Mouse (Mus musculus): ENCODE results near the gene Mrtfa. TPM values are rescaled to one million over a fixed set of nuclear protein-coding genes. Genes with fewer than 3 reads are reported as not detected.

Gene Mrtfa
- total RNA-seq, 2 experiments from 2014 or later, result 71.2 to 75.8 TPM

GRCm38 (mm10) chr15:81141956-81142576 lies 48.5 kb downstream of the Mrtfa start:
- TF ChIP-seq CTCF (IDR thresholded peaks at IDR 0.05), result no peak
- Histone ChIP-seq H3K4me3 (no peak overlapping the region), H3K27ac (no peak overlapping the region)
- intact Hi-C loops (cut with DNase I), result no loop called here
- DNase-seq (ENCODE audit: extremely low spot score in 1 of 2, low spot score in 2 of 2), result no peak

GRCm38 (mm10) chr15:81140004-81140403 lies 50.6 kb downstream of the Mrtfa start:
- Histone ChIP-seq H3K27ac (no peak overlapping the region), H3K4me3 (no peak overlapping the region)
- no peak for DNase-seq (ENCODE audit: extremely low spot score in 1 of 2, low spot score in 2 of 2)
- intact Hi-C loops (cut with DNase I), result no loop called here
- TF ChIP-seq CTCF (IDR thresholded peaks at IDR 0.05), result no peak

GRCm38 (mm10) chr15:81137298-81137697 lies 53.3 kb downstream of the Mrtfa start:
- intact Hi-C loops (cut with DNase I), result no loop called here
- Histone ChIP-seq H3K4me3 (no peak overlapping the region), H3K27ac (no peak overlapping the region)
- TF ChIP-seq CTCF (IDR thresholded peaks at IDR 0.05), result no peak
- no peak for DNase-seq (ENCODE audit: extremely low spot score in 1 of 2, low spot score in 2 of 2)

GRCm38 (mm10) chr15:81133781-81134180 lies 56.8 kb downstream of the Mrtfa start:
- intact Hi-C loops (cut with DNase I), result no loop called here
- no peak overlapping the region for H3K27ac ChIP-seq
- no peak for DNase-seq (ENCODE audit: extremely low spot score in 1 of 2, low spot score in 2 of 2)
- TF ChIP-seq CTCF (IDR thresholded peaks at IDR 0.05), result no peak
- no peak overlapping the region for H3K4me3 ChIP-seq

GRCm38 (mm10) chr15:81131152-81131551 lies 59.4 kb downstream of the Mrtfa start:
- H3K4me3 ChIP-seq, result no peak overlapping the region
- DNase-seq (ENCODE audit: extremely low spot score in 1 of 2, low spot score in 2 of 2), result no peak
- no peak overlapping the region for H3K27ac ChIP-seq
- intact Hi-C loops (cut with DNase I), result loop anchor here (2.0 kb wide), 1 partner anchor 34 kb away; no protein-coding TSS in a partner anchor
- no peak for TF ChIP-seq CTCF (IDR thresholded peaks at IDR 0.05)

GRCm38 (mm10) chr15:81129970-81130369 lies 60.6 kb downstream of the Mrtfa start:
- Histone ChIP-seq H3K27ac (no peak overlapping the region), H3K4me3 (no peak overlapping the region)
- TF ChIP-seq CTCF (IDR thresholded peaks at IDR 0.05), result no peak
- DNase-seq (ENCODE audit: extremely low spot score in 1 of 2, low spot score in 2 of 2), result no peak
- intact Hi-C loops (cut with DNase I), result loop anchor here (2.0 kb wide), 1 partner anchor 35 kb away; no protein-coding TSS in a partner anchor

GRCm38 (mm10) chr15:81128155-81128838 lies 62.3 kb downstream of the Mrtfa start:
- H3K27ac ChIP-seq, result no peak overlapping the region
- TF ChIP-seq CTCF (IDR thresholded peaks at IDR 0.05), result no peak
- no peak for DNase-seq (ENCODE audit: extremely low spot score in 1 of 2, low spot score in 2 of 2)
- intact Hi-C loops (cut with DNase I), result no loop called here
- no peak overlapping the region for H3K4me3 ChIP-seq

- H3K4me3 ChIP-seq, result no peak overlapping the region
- intact Hi-C loops (cut with DNase I), result no loop called here
- TF ChIP-seq CTCF (IDR thresholded peaks at IDR 0.05), result no peak
- no peak for DNase-seq (ENCODE audit: extremely low spot score in 1 of 2, low spot score in 2 of 2)
- H3K27ac ChIP-seq, result no peak overlapping the region
These were observed 66.3 kb downstream of the Mrtfa start for GRCm38 (mm10) chr15:81124282-81124681.

- no peak for DNase-seq (ENCODE audit: extremely low spot score in 1 of 2, low spot score in 2 of 2)
- no peak overlapping the region for H3K27ac ChIP-seq
- intact Hi-C loops (cut with DNase I), result no loop called here
- no peak for TF ChIP-seq CTCF (IDR thresholded peaks at IDR 0.05)
- no peak overlapping the region for H3K4me3 ChIP-seq
These were observed 67.4 kb downstream of the Mrtfa start for GRCm38 (mm10) chr15:81123122-81123521.

- TF ChIP-seq CTCF (IDR thresholded peaks at IDR 0.05), result no peak
- H3K27ac ChIP-seq, result no peak overlapping the region
These were observed 68.0 kb downstream of the Mrtfa start for GRCm38 (mm10) chr15:81122535-81122934.

GRCm38 (mm10) chr15:81122078-81122477 lies 68.5 kb downstream of the Mrtfa start:
- TF ChIP-seq CTCF (IDR thresholded peaks at IDR 0.05), result no peak
- H3K27ac ChIP-seq, result no peak overlapping the region

More at GRCm38 (mm10) chr15:81122535-81122934, 68.0 kb downstream of the Mrtfa start:
- DNase-seq (ENCODE audit: extremely low spot score in 1 of 2, low spot score in 2 of 2), result no peak
- intact Hi-C loops (cut with DNase I), result no loop called here
- H3K4me3 ChIP-seq, result no peak overlapping the region

GRCm38 (mm10) chr15:81120946-81121345 lies 69.6 kb downstream of the Mrtfa start:
- intact Hi-C loops (cut with DNase I), result no loop called here

More at GRCm38 (mm10) chr15:81122078-81122477, 68.5 kb downstream of the Mrtfa start:
- intact Hi-C loops (cut with DNase I), result no loop called here
- no peak overlapping the region for H3K4me3 ChIP-seq
- DNase-seq (ENCODE audit: extremely low spot score in 1 of 2, low spot score in 2 of 2), result no peak

More at GRCm38 (mm10) chr15:81120946-81121345, 69.6 kb downstream of the Mrtfa start:
- Histone ChIP-seq H3K27ac (no peak overlapping the region), H3K4me3 (no peak overlapping the region)
- no peak for TF ChIP-seq CTCF (IDR thresholded peaks at IDR 0.05)
- no peak for DNase-seq (ENCODE audit: extremely low spot score in 1 of 2, low spot score in 2 of 2)
